Mouse (Mus musculus): ENCODE results near the gene Tnnt1.
A peak's percentile ranks its signal among the peaks of the same experiment; 100 is the strongest.

The Tnnt1 gene

GRCm38 (mm10) chr7:4497271-4497903 is 18.8 kb downstream of the Tnnt1 start:
- Histone ChIP-seq H3K4me3 (replicated peaks; ENCODE audit: low read length) (no peak overlapping the region), H3K4me1 (replicated peaks; ENCODE audit: low read depth, low read length) (peaks cover 52% of the 10 kb centered on the region), H3K27me3 (ENCODE audit: insufficient read depth, low read length) (peaks cover 3% of the 10 kb centered on the region; the same call in 1 of the 2 replicates), H3K36me3 (ENCODE audit: insufficient read depth, low read length) (peaks cover 74% of the 10 kb centered on the region), H3K9me3 (ENCODE audit: low read length) (no peaks in the 10 kb centered on the region)
- TF ChIP-seq POU5F1 (IDR thresholded peaks at IDR 0.05; ENCODE audit: borderline replicate concordance, low read length): no peak
- no peak for TF ChIP-seq NANOG (IDR thresholded peaks at IDR 0.05; ENCODE audit: borderline replicate concordance, low read length)
- no peak for TF ChIP-seq CTCF (conservative IDR thresholded peaks at IDR 0.05; ENCODE audit: low read length)

DNA sequence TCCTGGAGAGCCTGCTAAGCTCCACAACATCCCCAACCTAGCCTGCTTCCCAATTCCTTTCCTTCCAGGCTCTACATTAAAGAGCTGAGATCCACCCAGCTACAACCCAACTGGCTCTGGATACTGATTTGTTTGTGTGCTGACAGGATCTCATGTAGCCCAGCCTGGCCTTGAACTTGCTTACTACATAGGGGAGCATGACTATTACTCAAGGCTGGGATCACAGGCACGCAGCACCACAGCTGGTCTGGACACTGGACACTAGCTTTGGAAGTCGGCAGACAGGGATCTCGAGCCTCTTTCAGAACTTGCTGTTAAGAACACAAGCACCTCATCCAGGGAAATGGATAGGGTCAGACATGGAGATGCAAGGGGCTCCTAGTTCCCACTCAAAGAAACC is 19.7 kb downstream of the Tnnt1 start:
- Histone ChIP-seq H3K9me3 (ENCODE audit: low read length) (no peaks in the 10 kb centered on the region), H3K27me3 (ENCODE audit: insufficient read depth, low read length) (peaks cover 3% of the 10 kb centered on the region; the same call in 1 of the 2 replicates), H3K36me3 (ENCODE audit: insufficient read depth, low read length) (peaks cover 83% of the 10 kb centered on the region), H3K4me3 (replicated peaks; ENCODE audit: low read length) (no peak overlapping the region), H3K4me1 (replicated peaks; ENCODE audit: low read depth, low read length) (peaks cover 52% of the 10 kb centered on the region)
- TF ChIP-seq CTCF (conservative IDR thresholded peaks at IDR 0.05; ENCODE audit: low read length): no peak
- TF ChIP-seq POU5F1 (IDR thresholded peaks at IDR 0.05; ENCODE audit: borderline replicate concordance, low read length): no peak
- no peak for TF ChIP-seq NANOG (IDR thresholded peaks at IDR 0.05; ENCODE audit: borderline replicate concordance, low read length)

DNA sequence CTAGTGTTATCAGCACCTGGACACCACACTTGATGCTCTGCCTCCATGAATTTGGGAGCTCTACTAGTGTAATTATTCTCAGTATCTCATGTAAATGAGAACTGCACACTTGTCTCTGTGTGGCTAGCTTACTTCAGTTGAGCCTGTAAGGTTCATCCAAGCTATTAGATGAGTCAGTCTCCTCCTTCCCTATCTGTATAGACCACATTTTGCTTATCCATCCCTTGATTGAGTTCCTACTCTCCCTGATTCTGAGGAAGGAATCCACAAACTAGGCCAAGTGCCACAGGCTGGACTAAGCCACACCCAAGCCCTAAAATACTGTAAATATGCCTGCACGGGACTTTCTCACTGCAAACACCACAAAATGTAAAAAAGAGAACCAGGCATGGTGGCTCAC is 22.2 kb downstream of the Tnnt1 start:
- H3K4me3 ChIP-seq (replicated peaks; ENCODE audit: low read length): no peak overlapping the region
- peaks cover 43% of the 10 kb centered on the region for H3K4me1 ChIP-seq (replicated peaks; ENCODE audit: low read depth, low read length)
- TF ChIP-seq NANOG (IDR thresholded peaks at IDR 0.05; ENCODE audit: borderline replicate concordance, low read length) (no peak), POU5F1 (IDR thresholded peaks at IDR 0.05; ENCODE audit: borderline replicate concordance, low read length) (no peak), CTCF (conservative IDR thresholded peaks at IDR 0.05; ENCODE audit: low read length) (no peak)
- H3K27me3 ChIP-seq (ENCODE audit: insufficient read depth, low read length): no peaks in the 10 kb centered on the region
- peaks cover 96% of the 10 kb centered on the region for H3K36me3 ChIP-seq (ENCODE audit: insufficient read depth, low read length)
- H3K9me3 ChIP-seq (ENCODE audit: low read length): no peaks in the 10 kb centered on the region

- no peak overlapping the region for H3K4me3 ChIP-seq (replicated peaks; ENCODE audit: low read length)
- H3K27me3 ChIP-seq (ENCODE audit: insufficient read depth, low read length): no peaks in the 10 kb centered on the region
- peaks cover 28% of the 10 kb centered on the region for H3K4me1 ChIP-seq (replicated peaks; ENCODE audit: low read depth, low read length)
- H3K36me3 ChIP-seq (ENCODE audit: insufficient read depth, low read length): peaks cover 98% of the 10 kb centered on the region
- TF ChIP-seq NANOG (IDR thresholded peaks at IDR 0.05; ENCODE audit: borderline replicate concordance, low read length) (no peak), CTCF (conservative IDR thresholded peaks at IDR 0.05; ENCODE audit: low read length) (no peak), POU5F1 (IDR thresholded peaks at IDR 0.05; ENCODE audit: borderline replicate concordance, low read length) (no peak)
- H3K9me3 ChIP-seq (ENCODE audit: low read length): no peaks in the 10 kb centered on the region
These were observed 23.6 kb downstream of the Tnnt1 start for GRCm38 (mm10) chr7:4492284-4493224.

- peaks cover 98% of the 10 kb centered on the region for H3K36me3 ChIP-seq (ENCODE audit: insufficient read depth, low read length)
- no peak overlapping the region for H3K4me3 ChIP-seq (replicated peaks; ENCODE audit: low read length)
- no peaks in the 10 kb centered on the region for H3K9me3 ChIP-seq (ENCODE audit: low read length)
- no peaks in the 10 kb centered on the region for H3K27me3 ChIP-seq (ENCODE audit: insufficient read depth, low read length)
- peaks cover 24% of the 10 kb centered on the region; the same call in 1 of the 2 replicates for H3K4me1 ChIP-seq (replicated peaks; ENCODE audit: low read depth, low read length)
- TF ChIP-seq POU5F1 (IDR thresholded peaks at IDR 0.05; ENCODE audit: borderline replicate concordance, low read length) (no peak), NANOG (IDR thresholded peaks at IDR 0.05; ENCODE audit: borderline replicate concordance, low read length) (no peak), CTCF (conservative IDR thresholded peaks at IDR 0.05; ENCODE audit: low read length) (no peak)
These were observed 24.9 kb downstream of the Tnnt1 start for GRCm38 (mm10) chr7:4491308-4491707.

GRCm38 (mm10) chr7:4482281-4482680 is 33.9 kb downstream of the Tnnt1 start:
- H3K4me3 ChIP-seq (replicated peaks; ENCODE audit: low read length): peak overlapping the region; percentile 70
- no peaks in the 10 kb centered on the region for H3K27me3 ChIP-seq (ENCODE audit: insufficient read depth, low read length)
- peaks cover 74% of the 10 kb centered on the region for H3K36me3 ChIP-seq (ENCODE audit: insufficient read depth, low read length)
- H3K4me1 ChIP-seq (replicated peaks; ENCODE audit: low read depth, low read length): peaks cover 59% of the 10 kb centered on the region
- TF ChIP-seq POU5F1 (IDR thresholded peaks at IDR 0.05; ENCODE audit: borderline replicate concordance, low read length) (no peak), NANOG (IDR thresholded peaks at IDR 0.05; ENCODE audit: borderline replicate concordance, low read length) (no peak), CTCF (conservative IDR thresholded peaks at IDR 0.05; ENCODE audit: low read length) (no peak)
- no peaks in the 10 kb centered on the region for H3K9me3 ChIP-seq (ENCODE audit: low read length)

GRCm38 (mm10) chr7:4479674-4480073 is 36.5 kb downstream of the Tnnt1 start:
- H3K4me3 ChIP-seq (replicated peaks; ENCODE audit: low read length): peak overlapping the region; percentile 88; the same call in 1 of the 2 replicates
- no peak for TF ChIP-seq NANOG (IDR thresholded peaks at IDR 0.05; ENCODE audit: borderline replicate concordance, low read length)
- peak; percentile 74 for TF ChIP-seq CTCF (conservative IDR thresholded peaks at IDR 0.05; ENCODE audit: low read length)
- TF ChIP-seq POU5F1 (IDR thresholded peaks at IDR 0.05; ENCODE audit: borderline replicate concordance, low read length): no peak

DNA sequence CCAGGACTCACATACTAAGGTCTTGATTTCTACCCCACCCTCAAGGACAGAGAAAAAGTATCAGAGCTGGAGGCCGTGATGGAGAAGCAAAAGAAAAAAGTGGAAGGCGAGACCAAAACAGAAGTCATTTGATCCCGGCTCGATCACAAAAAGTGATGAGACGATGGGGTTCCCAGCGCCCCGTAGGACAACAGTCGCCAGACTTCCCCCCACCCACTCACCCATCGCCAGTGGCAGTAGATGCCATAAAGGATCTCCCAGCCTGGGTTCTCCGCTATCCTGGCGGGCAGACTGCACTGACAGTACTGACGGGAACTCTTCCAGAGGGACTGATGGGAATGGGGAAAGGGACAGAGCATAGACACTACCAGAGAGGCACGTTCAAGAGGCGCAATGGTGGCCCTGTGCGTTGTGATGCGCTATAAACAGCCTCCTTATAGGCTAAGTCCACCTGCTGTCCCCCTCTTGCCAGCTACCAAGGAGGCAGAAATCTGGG is 37.3 kb downstream of the Tnnt1 start:
- no peak for TF ChIP-seq CTCF (conservative IDR thresholded peaks at IDR 0.05; ENCODE audit: low read length)
- TF ChIP-seq POU5F1 (IDR thresholded peaks at IDR 0.05; ENCODE audit: borderline replicate concordance, low read length): no peak
- no peak for TF ChIP-seq NANOG (IDR thresholded peaks at IDR 0.05; ENCODE audit: borderline replicate concordance, low read length)
- no peaks in the 10 kb centered on the region for H3K9me3 ChIP-seq (ENCODE audit: low read length)
- peaks cover 58% of the 10 kb centered on the region for H3K4me1 ChIP-seq (replicated peaks; ENCODE audit: low read depth, low read length)
- H3K36me3 ChIP-seq (ENCODE audit: insufficient read depth, low read length): peaks cover 40% of the 10 kb centered on the region
- H3K4me3 ChIP-seq (replicated peaks; ENCODE audit: low read length): peak overlapping the region; percentile 88
- H3K27me3 ChIP-seq (ENCODE audit: insufficient read depth, low read length): peaks cover 25% of the 10 kb centered on the region

More at GRCm38 (mm10) chr7:4479674-4480073, 36.5 kb downstream of the Tnnt1 start:
- Histone ChIP-seq H3K9me3 (ENCODE audit: low read length) (no peaks in the 10 kb centered on the region), H3K27me3 (ENCODE audit: insufficient read depth, low read length) (peaks cover 20% of the 10 kb centered on the region), H3K36me3 (ENCODE audit: insufficient read depth, low read length) (peaks cover 48% of the 10 kb centered on the region), H3K4me1 (replicated peaks; ENCODE audit: low read depth, low read length) (peaks cover 61% of the 10 kb centered on the region)

Data from E14TG2a.4 (cell line).